Mouse (Mus musculus) heart, adult 18-20 months (tissue): ENCODE data around the gene Fermt1. TPM values are rescaled to one million over a fixed set of nuclear protein-coding genes. Genes with fewer than 3 reads are reported as not detected.

Experiments used
- DNase-seq, 2 experiments: peaks; one replicate each; pipeline ENCODE4 v3.0.0; 2021 to 2022; ENCODE audit warnings: mixed read lengths in 1 of 2
- total RNA-seq, 2 experiments: library from RNA; stranded (reverse); gene quantifications; 2 replicates each; pipeline ENCODE4 v1.2.3; 2021

The Fermt1 gene
- total RNA-seq, 2 experiments from 2014 or later: not detected

- no peak for DNase-seq
Observed at GRCm38 (mm10) chr2:132860435-132860834, 85.3 kb downstream of the Fermt1 start.

GRCm38 (mm10) chr2:132856333-132856732, 89.4 kb downstream of the Fermt1 start:
- DNase-seq: no peak

Other genes starting within 250 kb of the Fermt1 start
- gene Chgb, start 164.6 kb downstream of the Fermt1 start, total RNA-seq: under 1 TPM; 0.44 to 0.50 TPM
- gene Trmt6, start 129.9 kb downstream of the Fermt1 start, total RNA-seq: 1 to 10 TPM; 7.4 to 7.6 TPM
- gene Mcm8, start 129.8 kb downstream of the Fermt1 start, total RNA-seq: 1 to 10 TPM; 3.1 to 3.5 TPM
- 10 to 100 TPM; 23.2 to 30.1 TPM for gene Crls1, start 99.2 kb downstream of the Fermt1 start, total RNA-seq
- gene Lrrn4, start 65.0 kb downstream of the Fermt1 start, total RNA-seq: 1 to 10 TPM; 3.2 to 7.3 TPM